ENCODE assay signal across 8 mouse cellular contexts in genomic region chr3:146352187-146352586, GRCm38 (mm10). TPM values are rescaled to one million over a fixed set of nuclear protein-coding genes. Genes with fewer than 3 reads are reported as not detected.
DNase-seq lines count a peak whose midpoint lies in the region; ATAC-seq and TF ChIP-seq lines count a peak whose summit lies in the region.

No protein-coding gene starts in this region.

- ATAC-seq in megakaryocyte progenitor cell, adult 5-6 weeks (replicated peaks; ENCODE audit: poor library complexity), result peak; percentile 98
- ATAC-seq in erythroid progenitor cell, adult 5-6 weeks (replicated peaks; ENCODE audit: low FRiP score, poor library complexity, severe bottlenecking), result no peak
- no peak for ATAC-seq in frontal cortex, adult (ENCODE audit: low TSS enrichment)

- TF ChIP-seq CTCF in bone marrow macrophage, adult 2 months (IDR thresholded peaks at IDR 0.05; ENCODE audit: low read depth, low read length), result peak; percentile 48

- no peak overlapping the region for H3K4me3 ChIP-seq in bone marrow macrophage, adult 2 months (ENCODE audit: insufficient read depth, low read length)

- DNase-seq in gastrocnemius, postnatal 10 days, result peak; percentile 27
- no peak for DNase-seq in gastrocnemius, postnatal 4 days (ENCODE audit: low spot score in 2 of 2)
- peak; percentile 59 for DNase-seq in CD4-positive helper T cell, adult 2 months (ENCODE audit: low read depth, low spot score)
- DNase-seq in right cerebral cortex, postnatal 36 days (ENCODE audit: low spot score in 2 of 2), result no peak

- no peak for TF ChIP-seq POLR2A in bone marrow macrophage, adult 2 months (IDR thresholded peaks at IDR 0.05; ENCODE audit: borderline replicate concordance, low read depth, low read length)

- H3K4me1 ChIP-seq in bone marrow macrophage, adult 2 months (ENCODE audit: control insufficient read depth, insufficient read depth, low read length), result peaks cover 5% of the 10 kb centered on the region

- no peak overlapping the region for H3K27ac ChIP-seq in bone marrow macrophage, adult 2 months (ENCODE audit: insufficient read depth, low read depth, low read length)

RNA-seq across cellular contexts. Expression of gene Ssx2ip, which starts 52.3 kb away (rescaled TPM):
- total RNA-seq in gastrocnemius, postnatal 10 days (2021), result 10 to 100 TPM; 16.2 to 17.5 TPM
- total RNA-seq in gastrocnemius, postnatal 4 days (2021), result 10 to 100 TPM; 20.2 to 22.6 TPM
- 6.1 and 6.9 TPM in 2 replicates for polyA plus RNA-seq in bone marrow macrophage, adult 2 months (2012; ENCODE audit: insufficient read depth, insufficient read length, missing spikeins)
- total RNA-seq in megakaryocyte progenitor cell, adult 5-6 weeks (2015), result 13.2 and 16.2 TPM in 2 replicates
- 22.1 and 26.2 TPM in 2 replicates for total RNA-seq in megakaryocyte progenitor cell, adult 5-6 weeks (2017)
- total RNA-seq in erythroid progenitor cell, adult 5-6 weeks (2015; ENCODE audit: low replicate concordance), result 52.4 and 68.1 TPM in 2 replicates
- total RNA-seq in erythroid progenitor cell, adult 5-6 weeks (2017; ENCODE audit: low replicate concordance), result 100 and 129 TPM in 2 replicates

Comparison
In these comparisons a context has a peak if more than half of its experiments do, and no peak if none do; other contexts are left out.
1. DNase-seq: peak in gastrocnemius, postnatal 10 days (single experiment) and CD4-positive helper T cell, adult 2 months (single experiment); none in gastrocnemius, postnatal 4 days (0 of 2) and right cerebral cortex, postnatal 36 days (0 of 2).